Mouse (Mus musculus) left cerebral cortex, adult 18-20 months (tissue): ENCODE data around the gene Naga. TPM values are rescaled to one million over a fixed set of nuclear protein-coding genes. Genes with fewer than 3 reads are reported as not detected.

Experiments
- DNase-seq, 2 experiments: peaks; one replicate each; pipeline ENCODE4 v3.0.0; 2021 to 2022; ENCODE audit warnings: low spot score in 2 of 2, mixed read lengths in 1 of 2
- total RNA-seq, 2 experiments: library from RNA; stranded (reverse); gene quantifications; 2 replicates each; pipeline ENCODE4 v1.2.3; 2021

Gene Naga
- total RNA-seq, 2 experiments from 2014 or later = 29.1 to 30.2 TPM

DNA sequence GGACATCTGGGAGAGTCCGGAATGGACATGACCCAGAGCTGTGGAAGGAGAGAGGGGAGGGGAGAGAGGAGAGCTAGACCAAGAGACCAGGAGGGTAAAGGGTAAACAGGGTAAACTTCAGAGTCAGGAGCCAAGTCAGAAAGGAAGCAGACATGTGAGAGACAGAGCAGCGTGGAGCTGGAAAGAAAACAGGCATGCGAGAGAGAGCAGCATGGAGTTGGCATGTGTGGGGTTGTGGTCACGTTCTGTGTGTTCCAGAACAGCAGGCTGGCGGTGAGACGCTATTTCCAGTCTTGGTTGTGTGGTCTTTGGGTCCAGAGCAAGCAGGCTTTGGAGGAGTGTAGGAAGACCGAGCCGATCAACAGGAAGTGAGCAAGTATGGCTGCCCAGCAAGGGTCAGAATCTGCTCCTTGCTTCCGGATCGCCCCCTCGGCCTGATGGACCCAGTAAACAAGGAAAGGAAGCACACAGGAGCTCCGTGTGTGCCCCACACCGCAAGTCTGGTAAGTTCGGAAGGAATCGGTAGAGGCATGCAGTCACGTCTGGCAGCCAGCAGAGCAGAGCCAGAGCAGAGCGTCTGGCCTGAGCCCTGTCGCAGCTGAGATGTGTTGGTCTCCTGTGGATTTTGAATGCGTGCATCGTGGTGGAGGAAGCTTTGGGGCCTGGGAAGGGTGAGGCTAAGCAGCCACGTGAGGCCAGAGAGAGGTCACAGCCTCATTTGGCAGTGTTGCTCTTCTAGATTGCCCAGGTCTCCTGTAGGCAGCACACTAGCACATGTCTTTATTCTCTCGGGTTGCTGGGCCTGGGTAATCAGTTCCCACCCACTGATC lies 19.9 kb upstream of the Naga start:
- no peak for DNase-seq

GRCm38 (mm10) chr15:82354126-82354945 lies 15.6 kb upstream of the Naga start, which contains the start of gene Ndufa6:
Gene Ndufa6 (minus strand): TSS chr15:82354322.
- DNase-seq = peak; percentile 97 to 98

- DNase-seq = no peak
Measured at GRCm38 (mm10) chr15:82353745-82354113, 15.0 kb upstream of the Naga start.

DNA sequence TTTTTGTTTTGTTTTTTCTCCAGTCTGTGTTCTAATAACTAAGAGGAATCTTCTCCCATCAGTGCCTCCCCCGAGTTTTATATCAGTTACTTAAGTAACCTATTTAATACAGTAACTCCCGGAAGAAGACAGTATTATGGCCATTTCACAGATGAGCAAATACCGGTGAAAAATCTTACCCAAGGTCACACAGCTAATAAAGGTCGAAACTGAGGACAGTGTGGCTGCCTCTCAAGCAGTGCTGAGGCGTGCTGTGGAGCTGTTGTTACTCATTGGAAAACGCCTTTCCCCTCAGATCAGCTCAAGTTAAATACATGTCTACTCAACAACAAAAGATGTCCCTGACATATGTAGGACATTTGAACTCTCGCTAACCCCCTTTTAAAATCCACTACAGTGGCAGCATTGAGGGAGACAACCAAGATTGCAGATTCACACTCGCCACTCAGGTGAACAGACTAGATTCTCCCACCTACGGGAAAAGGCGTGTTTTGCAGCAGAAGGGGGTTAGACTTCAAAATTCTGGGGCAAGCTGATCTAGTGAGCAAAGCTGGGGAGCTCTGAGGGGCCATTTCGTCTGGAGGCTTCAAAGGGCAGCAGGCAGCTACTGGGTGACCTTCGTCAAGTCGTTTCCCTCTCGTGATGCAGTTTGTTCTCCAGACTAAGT lies 14.5 kb upstream of the Naga start:
- no peak for DNase-seq

GRCm38 (mm10) chr15:82351480-82351879 lies 12.8 kb upstream of the Naga start:
- no peak for DNase-seq

GRCm38 (mm10) chr15:82350349-82350748 lies 11.6 kb upstream of the Naga start:
- no peak for DNase-seq

- DNase-seq = no peak
Measured at GRCm38 (mm10) chr15:82348999-82349341, 10.2 kb upstream of the Naga start.

GRCm38 (mm10) chr15:82348258-82348998 lies 9.7 kb upstream of the Naga start:
- no peak for DNase-seq

GRCm38 (mm10) chr15:82347852-82348251 lies 9.1 kb upstream of the Naga start:
- no peak for DNase-seq

DNA sequence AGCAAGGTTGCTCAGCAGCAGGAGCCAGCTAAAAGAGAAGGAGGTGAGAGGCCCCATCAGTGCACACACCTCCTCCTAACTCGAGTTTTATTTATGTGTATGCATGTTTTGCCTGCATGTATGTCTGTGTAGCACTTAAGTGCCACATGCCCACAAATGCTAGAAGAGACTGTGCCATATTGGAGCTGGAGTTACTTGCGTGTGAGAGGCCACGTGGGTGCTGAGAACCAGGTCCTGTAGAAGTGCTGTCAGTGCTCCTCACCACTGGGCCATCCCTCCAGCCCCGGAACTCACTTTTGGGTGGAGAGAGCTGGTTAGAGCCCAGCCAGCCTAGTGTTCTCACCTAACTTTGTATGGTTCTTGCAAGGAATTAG lies 8.6 kb upstream of the Naga start:
- DNase-seq = no peak

DNA sequence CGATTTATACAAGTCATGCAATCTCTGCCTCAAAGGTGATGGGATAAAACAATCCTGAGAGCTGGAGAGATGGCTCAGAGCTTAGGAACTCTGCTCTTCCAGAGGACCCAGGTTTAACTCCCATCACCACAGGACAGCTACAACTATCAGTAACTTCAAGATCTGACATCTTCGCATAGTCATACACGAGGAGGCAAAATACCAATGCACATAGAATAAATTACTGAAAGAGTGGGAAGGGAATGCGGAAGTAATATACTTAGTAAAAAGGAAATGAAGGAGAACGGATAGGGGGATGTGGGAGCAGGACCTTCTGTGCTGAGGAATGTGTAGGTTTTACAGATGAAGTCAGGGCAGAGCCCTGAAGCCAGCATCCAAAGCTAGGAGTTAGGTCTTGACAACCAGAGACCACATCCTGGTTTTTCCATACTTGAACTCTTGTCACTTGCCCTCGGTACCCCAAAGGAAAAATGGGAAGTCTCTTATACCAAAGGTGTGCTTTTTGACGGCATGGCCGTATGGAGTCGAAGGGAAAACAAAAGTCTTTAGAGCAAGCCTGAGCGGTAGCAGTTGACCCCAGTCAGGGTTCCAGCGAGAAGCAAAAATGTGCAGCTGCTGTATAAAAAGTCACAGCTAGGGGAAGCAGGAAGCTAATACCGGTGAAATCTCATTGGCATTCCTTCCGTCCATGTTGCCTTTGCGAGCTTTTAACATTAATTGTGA lies 8.0 kb upstream of the Naga start:
- no peak for DNase-seq

DNA sequence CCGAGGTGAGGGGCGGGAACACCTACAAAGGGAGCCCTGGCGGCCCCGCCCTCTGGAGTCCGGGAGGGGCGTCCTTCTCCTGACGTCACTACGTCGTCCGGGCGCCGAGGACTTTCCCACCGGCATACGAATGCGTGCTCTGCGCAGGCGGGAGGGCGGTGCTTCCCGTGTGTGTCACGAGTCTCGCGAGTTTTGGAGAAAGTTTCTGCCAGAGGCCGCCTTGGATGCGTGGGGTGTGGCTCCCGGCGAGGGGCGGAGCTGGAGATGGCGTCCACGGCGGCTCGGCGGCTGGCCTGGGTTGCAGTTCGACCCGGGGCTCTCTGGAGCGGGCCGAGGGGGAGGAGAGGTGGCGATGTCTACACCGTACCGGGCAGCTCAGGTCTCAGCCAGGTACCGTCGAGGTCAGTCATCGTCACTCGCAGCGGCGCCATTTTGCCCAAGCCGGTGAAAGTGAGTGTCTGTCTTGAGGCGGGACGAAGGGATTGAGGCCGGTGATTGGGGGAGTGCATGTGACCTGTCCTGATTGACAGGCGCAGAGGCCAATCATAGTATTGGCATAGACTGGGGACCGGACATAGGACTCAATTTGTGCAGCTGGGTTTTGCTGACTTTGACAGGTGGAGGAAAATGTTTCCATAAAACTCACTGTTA lies 7.2 kb upstream of the Naga start:
- peak; percentile 97 for DNase-seq

DNA sequence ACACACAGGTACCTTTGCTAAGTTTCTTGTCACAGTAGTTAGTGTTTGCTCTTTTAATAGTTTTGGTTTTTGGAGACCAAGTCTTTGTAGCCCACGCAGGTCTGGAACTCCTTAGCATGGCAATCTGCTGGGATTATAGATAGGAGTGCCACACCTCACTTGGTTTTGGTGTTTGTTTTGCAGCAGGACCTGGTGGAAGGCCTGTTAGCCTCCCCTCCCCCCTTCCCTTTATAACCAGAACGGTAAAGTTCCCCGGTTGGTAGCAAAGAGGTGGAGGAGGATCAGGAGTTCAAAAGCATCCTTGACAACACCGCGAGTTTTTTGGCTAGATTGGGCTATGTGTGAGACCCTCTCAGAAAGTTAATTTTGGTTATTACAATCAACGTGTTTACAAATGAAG lies 6.2 kb upstream of the Naga start:
- DNase-seq = no peak

GRCm38 (mm10) chr15:82343368-82344287 lies 4.9 kb upstream of the Naga start:
- DNase-seq = no peak

GRCm38 (mm10) chr15:82342543-82342935 lies 3.8 kb upstream of the Naga start:
- DNase-seq = no peak

DNA sequence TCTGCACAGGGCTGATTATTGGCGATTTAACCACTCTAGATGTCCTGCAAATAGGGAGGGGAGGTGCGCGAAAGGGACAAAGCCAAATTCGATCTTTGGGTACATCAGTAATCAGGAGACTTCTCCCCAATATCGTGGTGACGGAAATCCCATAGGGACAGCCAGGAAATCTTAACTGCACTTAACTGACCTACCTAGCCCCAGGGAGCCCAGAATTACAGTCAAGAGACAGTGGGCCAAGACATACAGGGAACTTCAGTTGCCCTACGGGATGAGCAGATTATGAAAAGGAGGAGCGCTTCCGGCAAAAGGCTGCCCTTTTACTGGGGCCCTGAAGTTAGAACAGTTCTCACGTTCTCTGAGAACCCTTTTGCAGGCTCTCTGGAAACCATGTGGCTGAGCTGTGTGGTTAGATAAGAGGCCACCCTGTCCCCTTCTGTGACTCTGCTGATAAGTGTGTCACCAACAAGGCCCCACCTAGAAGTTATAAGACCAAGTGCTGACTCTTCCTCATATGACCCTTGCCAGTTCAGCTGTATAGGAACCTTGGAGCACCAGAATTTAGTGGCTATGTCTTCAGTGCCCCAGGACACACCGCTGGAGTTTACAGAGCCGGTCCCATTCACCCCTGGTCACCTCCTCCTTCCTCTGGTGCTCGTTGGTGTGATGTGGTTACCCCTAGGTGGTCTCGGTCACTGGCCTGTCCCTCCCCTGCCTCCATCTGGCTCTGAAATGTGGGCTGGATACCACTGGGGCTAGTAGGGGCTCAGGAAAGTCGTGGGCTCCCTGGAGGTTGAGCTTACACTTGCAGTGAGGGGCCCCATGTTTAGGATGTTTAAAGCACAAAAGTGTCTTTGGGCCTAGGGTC lies 3.2 kb upstream of the Naga start:
- DNase-seq = no peak

DNA sequence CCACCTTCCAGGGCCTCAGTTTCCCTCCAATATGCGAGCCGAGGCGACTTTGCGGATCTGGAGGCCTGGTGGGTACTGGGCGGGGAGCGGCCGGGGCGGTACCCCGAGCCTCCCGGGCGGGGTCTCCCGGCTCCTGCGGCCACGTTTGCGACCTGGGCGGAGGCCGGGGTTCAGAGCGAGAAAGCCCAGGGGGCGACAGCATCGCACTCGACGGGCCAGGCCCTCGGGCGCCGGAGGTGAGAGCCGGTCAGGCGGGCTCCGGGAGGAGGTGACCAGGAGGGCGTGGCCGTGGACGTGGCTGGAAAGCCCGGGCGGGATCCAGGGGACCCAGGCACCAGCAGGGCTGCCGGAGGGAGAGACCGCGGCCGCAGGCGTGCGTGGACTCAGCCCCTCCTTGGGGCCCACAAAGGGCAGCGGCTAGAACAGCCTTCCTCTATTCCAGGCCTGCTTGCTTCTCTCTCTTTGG lies 2.3 kb upstream of the Naga start:
- no peak for DNase-seq
